Mouse (Mus musculus) ES-E14 (cell line): ENCODE measurements at regions not wholly inside any gene's neighbourhood (a gene's known extent, or its start where the extent isn't known, plus 50 kb on each side); places are given as distances from the start of the nearest gene placed in this dataset.
"Not testable (repeated sequence)": the region's sequence is repeated elsewhere in the genome, so short reads cannot be mapped to it uniquely, and the experiment has no call there.

Source experiments
- DNase-seq: peaks from one replicate; pipeline ENCODE4 v3.0.0-alpha.2; 2013; ENCODE audit warnings: low read depth, low spot score
- H3K27ac ChIP-seq: 2 replicates; pipeline ENCODE4 v1.5.1; 2012; ENCODE audit warnings: low read depth, mild to moderate bottlenecking, low read length, moderate library complexity, mixed read lengths; ENCODE audit not compliant: poor library complexity, insufficient read depth, severe bottlenecking
- H3K36me3 ChIP-seq: 2 replicates; pipeline ENCODE4 v1.6.1; 2012; ENCODE audit warnings: mild to moderate bottlenecking, low read length, moderate library complexity, mixed read lengths; ENCODE audit not compliant: control insufficient read depth, poor library complexity, insufficient read depth, severe bottlenecking
- H3K4me1 ChIP-seq, 2 experiments: fragments of 150-350 bp in 1 of 2; sonication (generic) in 1 of 2; 2 replicates each; pipeline ENCODE4 v1.6.1; 2012; ENCODE audit warnings: low read length in 2 of 2, mild to moderate bottlenecking in 1 of 2, mixed read lengths in 1 of 2; ENCODE audit not compliant: control insufficient read depth in 2 of 2, insufficient read depth in 2 of 2, poor library complexity in 1 of 2
- H3K4me3 ChIP-seq, 2 experiments: fragments of 150-350 bp in 1 of 2; sonication (generic) in 1 of 2; 2 replicates each; pipeline ENCODE4 v1.5.1; 2012; ENCODE audit warnings: low read length in 2 of 2, low read depth in 1 of 2, mild to moderate bottlenecking in 1 of 2, mixed read lengths in 1 of 2; ENCODE audit not compliant: insufficient read depth in 1 of 2, poor library complexity in 1 of 2, severe bottlenecking in 1 of 2
- H3K9ac ChIP-seq: 2 replicates; pipeline ENCODE4 v1.6.1; 2012; ENCODE audit warnings: low read depth, mild to moderate bottlenecking, low read length, mixed read lengths; ENCODE audit not compliant: poor library complexity, insufficient read depth, severe bottlenecking
- H3K9me3 ChIP-seq: fragments of 150-350 bp; sonication (generic); 2 replicates; pipeline ENCODE4 v1.6.1; 2012; ENCODE audit warnings: low read depth, mild to moderate bottlenecking, low read length; ENCODE audit not compliant: control insufficient read depth, insufficient read depth
- CHD2 ChIP-seq: IDR thresholded peaks from 2 replicates; pipeline ENCODE4 v1.6.1; 2014; ENCODE audit warnings: mild to moderate bottlenecking, low read depth, low read length, inconsistent platforms
- HCFC1 ChIP-seq: IDR thresholded peaks from 2 replicates; pipeline ENCODE4 v1.6.1; 2012; ENCODE audit warnings: low read length, inconsistent platforms, borderline replicate concordance; ENCODE audit not compliant: insufficient read depth
- MAFK ChIP-seq: IDR thresholded peaks from 2 replicates; pipeline ENCODE4 v1.6.1; 2014; ENCODE audit warnings: mild to moderate bottlenecking, low read depth, low read length, inconsistent platforms; ENCODE audit not compliant: insufficient read depth
- ZC3H11A ChIP-seq: IDR thresholded peaks from 2 replicates; pipeline ENCODE4 v1.6.1; 2012; ENCODE audit warnings: low read depth, mild to moderate bottlenecking, inconsistent platforms, low read length, borderline replicate concordance
- ZNF384 ChIP-seq: IDR thresholded peaks from 2 replicates; pipeline ENCODE4 v1.6.1; 2012; ENCODE audit warnings: low read depth, low read length, inconsistent platforms
- in situ Hi-C, 2 experiments: fragments of 600-800 bp; cut with MboI; formaldehyde crosslinking; loops; one replicate each; pipeline ENCODE4 v1.15.1; 2025; ENCODE audit warnings: low sequenced_read_pairs in 2 of 2, inconsistent platforms in 1 of 2; ENCODE audit not compliant: unreplicated experiment in 2 of 2

GRCm38 (mm10) chrX:93107930-93108567 lies 178.2 kb upstream of the Arx start:
- Histone ChIP-seq H3K27ac (no peak overlapping the region), H3K9me3 (no peaks in the 10 kb centered on the region), H3K4me3 (no peak overlapping the region), H3K4me1 (no peaks in the 10 kb centered on the region), H3K36me3 (no peaks in the 10 kb centered on the region), H3K9ac (no peak overlapping the region)
- in situ Hi-C loops: no loop called here
- TF ChIP-seq ZNF384 (no peak), CHD2 (no peak), ZC3H11A (no peak), MAFK (no peak), HCFC1 (no peak)
- no peak for DNase-seq

- H3K27ac ChIP-seq, H3K9me3 ChIP-seq, H3K36me3 ChIP-seq, H3K4me1 ChIP-seq, DNase-seq, H3K4me3 ChIP-seq, H3K9ac ChIP-seq, in situ Hi-C loops: not testable (repeated sequence)
Observed at GRCm38 (mm10) chrX:93154367-93154766, 131.9 kb upstream of the Arx start.

- no peak for DNase-seq
- Histone ChIP-seq H3K4me3 (no peak overlapping the region), H3K36me3 (no peaks in the 10 kb centered on the region), H3K9me3 (no peaks in the 10 kb centered on the region), H3K27ac (no peak overlapping the region), H3K9ac (no peak overlapping the region), H3K4me1 (no peaks in the 10 kb centered on the region)
- in situ Hi-C loops: no loop called here
- no peak for TF ChIP-seq HCFC1
- TF ChIP-seq ZNF384: no peak
- no peak for TF ChIP-seq CHD2
- no peak for TF ChIP-seq MAFK
- no peak for TF ChIP-seq ZC3H11A
Observed at GRCm38 (mm10) chrX:93159105-93159504, 127.1 kb upstream of the Arx start.

GRCm38 (mm10) chrX:93160956-93161355 lies 125.3 kb upstream of the Arx start:
- H3K27ac ChIP-seq: no peak overlapping the region
- no peak for TF ChIP-seq MAFK
- TF ChIP-seq CHD2: no peak
- TF ChIP-seq HCFC1: no peak
- no peak for TF ChIP-seq ZNF384
- no peak overlapping the region for H3K9ac ChIP-seq
- no peaks in the 10 kb centered on the region for H3K4me1 ChIP-seq
- in situ Hi-C loops: no loop called here
- DNase-seq: no peak
- no peak overlapping the region for H3K4me3 ChIP-seq
- H3K36me3 ChIP-seq: no peaks in the 10 kb centered on the region
- H3K9me3 ChIP-seq: no peaks in the 10 kb centered on the region
